Mouse (Mus musculus): ENCODE measurements at regions not wholly inside any gene's neighbourhood (a gene's known extent, or its start where the extent isn't known, plus 50 kb on each side); places are given as distances from the start of the nearest gene placed in this dataset.

DNA sequence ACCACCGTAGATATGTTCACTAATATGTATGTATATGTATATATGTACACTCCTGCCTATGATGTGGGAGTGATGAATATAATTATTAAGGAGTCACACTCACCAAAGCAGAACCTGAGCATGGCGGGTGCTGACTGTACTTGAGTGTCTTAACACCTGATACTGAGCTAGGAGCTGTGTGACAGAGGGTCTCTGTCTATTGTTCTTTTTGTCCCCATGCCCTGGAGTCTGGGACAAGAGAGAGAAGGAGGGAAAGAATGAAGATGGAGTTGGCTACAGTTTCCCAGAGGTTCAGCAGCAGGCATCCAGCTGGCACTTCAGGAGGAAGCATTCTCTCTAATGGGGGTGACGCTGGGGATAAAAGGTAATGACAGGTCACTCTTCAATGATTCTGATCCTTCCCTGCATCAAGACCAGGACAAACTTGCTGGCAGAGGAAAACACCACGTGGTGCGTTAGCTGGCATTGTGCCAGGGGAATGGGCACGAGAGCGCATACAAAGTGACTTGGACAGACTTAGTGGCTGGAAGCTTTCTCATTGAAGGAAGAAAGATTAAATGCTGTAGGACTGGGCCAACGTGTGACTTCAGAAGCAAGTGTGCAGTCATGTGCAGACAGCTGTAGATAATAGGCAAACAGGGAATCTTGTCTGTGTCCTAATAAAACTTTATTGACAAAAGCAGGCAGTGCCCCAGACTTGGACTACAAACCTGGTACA lies 141.8 kb upstream of the Mycn start:
- DNase-seq (ENCODE audit: low spot score) (peak; percentile 47), ATAC-seq (replicated peaks; ENCODE audit: low FRiP score, low read depth) (peak; percentile 59)
- Histone ChIP-seq H3K9ac (ENCODE audit: low read depth, low read length) (no peak overlapping the region), H3K36me3 (ENCODE audit: insufficient read depth, low read length) (no peaks in the 10 kb centered on the region), H3K4me2 (ENCODE audit: low read length) (no peak overlapping the region), H3K9me3 (replicated peaks; ENCODE audit: low read length) (no peaks in the 10 kb centered on the region), H3K27me3 (ENCODE audit: insufficient read depth, low read length) (no peaks in the 10 kb centered on the region), H3K4me3 (replicated peaks; ENCODE audit: low read depth, low read length) (no peak overlapping the region), H3K27ac (no peak overlapping the region), H3K4me1 (replicated peaks; ENCODE audit: insufficient read depth, low read length) (no peaks in the 10 kb centered on the region)
- 45% methylated on average over 8 of the region's 8 CpGs for WGBS
- TF ChIP-seq CTCF (IDR thresholded peaks at IDR 0.05; ENCODE audit: low read depth) = no peak

DNA sequence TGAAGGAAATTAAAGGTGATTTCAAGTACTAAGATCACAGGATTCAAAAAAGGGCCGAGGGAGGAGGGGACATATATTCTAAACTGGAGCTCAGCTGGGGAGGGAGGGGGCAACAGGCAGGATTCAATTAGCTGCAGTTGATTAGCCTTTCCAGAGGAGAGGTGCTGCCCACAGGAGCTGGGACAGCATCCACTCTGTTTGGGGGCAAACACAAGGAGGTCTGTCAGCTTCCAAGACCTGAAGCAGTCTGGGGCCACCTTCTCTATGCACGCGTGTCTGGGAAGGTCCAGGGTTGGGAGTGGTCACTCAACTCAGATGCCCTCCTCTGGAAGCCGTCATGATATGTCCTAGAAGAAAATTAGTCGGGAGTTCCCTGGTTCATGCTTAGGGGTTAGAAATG lies 139.1 kb upstream of the Mycn start:
- TF ChIP-seq CTCF (IDR thresholded peaks at IDR 0.05; ENCODE audit: low read depth) = no peak
- 70% methylated on average over 5 of the region's 5 CpGs for WGBS
- no peak overlapping the region for H3K4me3 ChIP-seq (replicated peaks; ENCODE audit: low read depth, low read length)
- no peak overlapping the region for H3K9ac ChIP-seq (ENCODE audit: low read depth, low read length)
- no peaks in the 10 kb centered on the region for H3K9me3 ChIP-seq (replicated peaks; ENCODE audit: low read length)
- DNase-seq (ENCODE audit: low spot score) (no peak), ATAC-seq (replicated peaks; ENCODE audit: low FRiP score, low read depth) (no peak)
- H3K4me2 ChIP-seq (ENCODE audit: low read length) = no peak overlapping the region
- H3K4me1 ChIP-seq (replicated peaks; ENCODE audit: insufficient read depth, low read length) = no peaks in the 10 kb centered on the region
- H3K27ac ChIP-seq = no peak overlapping the region
- H3K27me3 ChIP-seq (ENCODE audit: insufficient read depth, low read length) = no peaks in the 10 kb centered on the region
- no peaks in the 10 kb centered on the region for H3K36me3 ChIP-seq (ENCODE audit: insufficient read depth, low read length)

DNA sequence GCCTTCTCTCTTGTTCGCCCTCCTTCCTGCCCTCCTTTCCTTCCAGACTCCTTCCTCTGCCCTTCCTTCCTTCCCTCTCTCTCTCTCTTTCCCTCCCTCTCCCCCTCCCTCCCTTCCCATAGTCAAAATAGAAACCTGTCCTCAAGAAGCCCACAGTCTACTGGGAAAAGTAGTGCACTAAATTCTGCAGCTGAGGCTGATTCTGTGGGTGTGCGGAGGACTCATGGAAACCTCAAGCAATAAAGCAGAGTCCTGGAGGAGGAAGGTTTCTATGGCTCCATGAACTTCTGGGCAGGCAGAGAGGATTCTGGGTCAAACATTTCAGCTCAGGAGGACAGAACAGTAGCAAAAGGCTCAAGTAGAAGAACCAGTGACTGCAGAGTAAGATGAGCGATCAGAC lies 138.1 kb upstream of the Mycn start:
- Histone ChIP-seq H3K9ac (ENCODE audit: low read depth, low read length) (no peak overlapping the region), H3K27ac (no peak overlapping the region), H3K4me2 (ENCODE audit: low read length) (no peak overlapping the region), H3K27me3 (ENCODE audit: insufficient read depth, low read length) (no peaks in the 10 kb centered on the region), H3K4me3 (replicated peaks; ENCODE audit: low read depth, low read length) (no peak overlapping the region), H3K9me3 (replicated peaks; ENCODE audit: low read length) (no peaks in the 10 kb centered on the region), H3K4me1 (replicated peaks; ENCODE audit: insufficient read depth, low read length) (no peaks in the 10 kb centered on the region), H3K36me3 (ENCODE audit: insufficient read depth, low read length) (no peaks in the 10 kb centered on the region)
- WGBS = 91% methylated on average over 3 of the region's 3 CpGs
- no peak for TF ChIP-seq CTCF (IDR thresholded peaks at IDR 0.05; ENCODE audit: low read depth)
- DNase-seq (ENCODE audit: low spot score) (no peak), ATAC-seq (replicated peaks; ENCODE audit: low FRiP score, low read depth) (no peak)

DNA sequence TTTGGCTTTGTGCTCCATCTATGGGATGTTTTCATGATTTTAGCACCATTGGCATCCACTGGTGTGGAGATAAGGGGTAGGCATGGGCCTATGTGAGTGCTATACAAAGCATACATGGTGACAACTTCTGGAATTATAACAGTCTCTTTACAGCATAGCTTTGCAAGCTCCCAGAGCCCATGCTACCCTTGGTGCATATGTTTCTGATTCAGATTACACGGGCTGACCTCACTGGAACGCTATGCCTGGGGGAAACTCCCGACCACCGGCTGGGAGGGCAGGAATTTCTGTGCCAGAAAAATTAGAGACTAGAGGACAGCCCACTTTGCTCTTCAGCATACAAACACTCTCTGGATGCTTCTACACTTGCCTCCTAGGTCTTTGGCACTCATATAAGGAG lies 136.0 kb upstream of the Mycn start:
- H3K4me3 ChIP-seq (replicated peaks; ENCODE audit: low read depth, low read length) = no peak overlapping the region
- H3K9me3 ChIP-seq (replicated peaks; ENCODE audit: low read length) = no peaks in the 10 kb centered on the region
- 47% methylated on average over 4 of the region's 4 CpGs for WGBS
- no peak for TF ChIP-seq CTCF (IDR thresholded peaks at IDR 0.05; ENCODE audit: low read depth)
- no peak for ATAC-seq (replicated peaks; ENCODE audit: low FRiP score, low read depth)
- no peaks in the 10 kb centered on the region for H3K4me1 ChIP-seq (replicated peaks; ENCODE audit: insufficient read depth, low read length)
- no peak overlapping the region for H3K4me2 ChIP-seq (ENCODE audit: low read length)
- no peaks in the 10 kb centered on the region for H3K36me3 ChIP-seq (ENCODE audit: insufficient read depth, low read length)
- H3K9ac ChIP-seq (ENCODE audit: low read depth, low read length) = no peak overlapping the region
- H3K27me3 ChIP-seq (ENCODE audit: insufficient read depth, low read length) = no peaks in the 10 kb centered on the region
- no peak overlapping the region for H3K27ac ChIP-seq
- no peak for DNase-seq (ENCODE audit: low spot score)

DNA sequence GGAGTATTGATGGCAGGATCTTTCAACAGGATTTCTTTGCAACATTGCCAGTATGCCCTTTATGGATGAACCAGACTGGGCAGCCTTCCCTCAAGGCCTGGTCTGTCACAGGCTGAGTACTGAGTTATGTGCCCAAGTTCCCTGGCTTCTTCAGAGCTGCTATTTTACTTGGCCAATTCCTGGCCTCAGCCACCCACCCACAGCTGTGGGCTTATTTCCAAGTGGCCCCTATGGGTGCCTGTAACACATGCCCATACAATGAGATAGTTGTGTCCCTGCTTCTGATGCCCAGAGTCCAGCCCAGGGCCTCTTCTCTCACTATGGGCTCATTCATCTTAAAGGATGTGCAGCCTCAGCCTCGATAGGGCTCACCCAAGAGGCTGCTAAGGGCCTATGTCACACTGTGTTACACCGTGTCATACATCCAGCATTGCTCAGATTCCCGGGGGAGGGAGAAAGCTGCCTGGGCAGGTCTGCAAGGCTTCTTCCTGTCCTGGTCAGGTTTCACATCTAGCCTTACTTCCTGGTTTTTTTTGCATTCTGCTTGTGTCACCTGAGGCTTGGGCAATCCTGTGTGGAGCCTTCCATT lies 135.1 kb upstream of the Mycn start:
- Histone ChIP-seq H3K27me3 (ENCODE audit: insufficient read depth, low read length) (no peaks in the 10 kb centered on the region), H3K9ac (ENCODE audit: low read depth, low read length) (no peak overlapping the region), H3K4me2 (ENCODE audit: low read length) (no peak overlapping the region), H3K4me3 (replicated peaks; ENCODE audit: low read depth, low read length) (no peak overlapping the region), H3K9me3 (replicated peaks; ENCODE audit: low read length) (no peaks in the 10 kb centered on the region), H3K27ac (no peak overlapping the region), H3K36me3 (ENCODE audit: insufficient read depth, low read length) (no peaks in the 10 kb centered on the region), H3K4me1 (replicated peaks; ENCODE audit: insufficient read depth, low read length) (no peaks in the 10 kb centered on the region)
- no peak for DNase-seq (ENCODE audit: low spot score)
- no peak for ATAC-seq (replicated peaks; ENCODE audit: low FRiP score, low read depth)
- 41% methylated on average over 3 of the region's 3 CpGs for WGBS
- TF ChIP-seq CTCF (IDR thresholded peaks at IDR 0.05; ENCODE audit: low read depth) = no peak

DNA sequence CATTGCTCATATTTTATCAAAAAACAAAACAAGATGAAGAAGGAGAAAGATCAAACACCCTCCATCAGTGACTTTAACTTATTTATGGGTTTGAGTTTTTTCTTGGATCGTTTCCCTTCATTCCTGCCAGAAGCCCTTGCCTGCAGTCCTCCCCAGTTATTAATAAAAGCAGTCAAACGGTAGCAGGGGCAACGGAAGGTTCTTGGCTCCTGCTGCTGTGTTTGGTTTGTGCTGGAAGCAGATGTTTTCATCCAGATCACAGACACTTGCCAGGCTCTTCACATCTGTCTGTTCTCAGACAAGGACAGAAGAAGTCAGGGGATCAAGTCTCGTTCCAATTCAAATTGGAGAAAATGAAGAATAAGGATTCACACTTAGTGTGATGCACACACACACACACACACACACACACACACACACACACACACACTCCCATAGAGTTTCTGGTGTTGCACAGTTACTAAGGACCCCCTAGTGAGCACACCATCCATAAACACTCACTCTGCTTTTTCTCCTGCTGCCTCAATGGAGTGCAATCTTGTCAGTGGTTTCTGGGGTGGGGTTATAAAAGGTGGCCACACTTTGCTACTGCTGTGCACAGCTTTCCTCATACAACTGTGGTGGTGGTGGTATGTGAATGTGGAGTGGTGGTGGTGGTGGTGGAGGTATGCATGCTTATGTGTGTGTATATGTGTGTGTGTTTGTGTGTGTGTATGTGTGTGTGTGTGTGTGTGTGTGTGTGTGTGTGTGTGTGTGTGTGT lies 131.6 kb upstream of the Mycn start:
- no peak overlapping the region for H3K4me2 ChIP-seq (ENCODE audit: low read length)
- H3K36me3 ChIP-seq (ENCODE audit: insufficient read depth, low read length) = no peaks in the 10 kb centered on the region
- no peaks in the 10 kb centered on the region for H3K9me3 ChIP-seq (replicated peaks; ENCODE audit: low read length)
- H3K27me3 ChIP-seq (ENCODE audit: insufficient read depth, low read length) = no peaks in the 10 kb centered on the region
- no peak overlapping the region for H3K9ac ChIP-seq (ENCODE audit: low read depth, low read length)
- DNase-seq (ENCODE audit: low spot score) (peak; percentile 73), ATAC-seq (replicated peaks; ENCODE audit: low FRiP score, low read depth) (no peak)
- H3K4me1 ChIP-seq (replicated peaks; ENCODE audit: insufficient read depth, low read length) = no peaks in the 10 kb centered on the region
- no peak overlapping the region for H3K27ac ChIP-seq
- no peak for TF ChIP-seq CTCF (IDR thresholded peaks at IDR 0.05; ENCODE audit: low read depth)
- H3K4me3 ChIP-seq (replicated peaks; ENCODE audit: low read depth, low read length) = no peak overlapping the region
- WGBS = 29% methylated on average over 4 of the region's 4 CpGs
